In genomic region chr11:114284820-114285666, GRCm38 (mm10) we compare ENCODE assay signal across 15 mouse cellular contexts.
DNase-seq lines count a peak whose midpoint lies in the region; ATAC-seq lines count a peak whose summit lies in the region.
"Had no signal": no experiment of that assay in that cellular context is flagged by ENCODE, and none has a peak within 500 bp of the region (broad histone marks: within the 10 kb centered on the region; RNA-seq: fewer than 3 reads in every experiment).

No protein-coding gene starts in this region.

- no peak overlapping the region for H3K4me3 ChIP-seq in forebrain, embryonic 13.5 days
- no peak overlapping the region for H3K4me3 ChIP-seq in forebrain, embryonic 11.5 days (ENCODE audit: low read depth, low read length)
- no peak overlapping the region for H3K4me3 ChIP-seq in hindbrain, embryonic 12.5 days
- no peak overlapping the region for H3K4me3 ChIP-seq in intestine, embryonic 15.5 days (replicated peaks)

- H3K27ac ChIP-seq in forebrain, embryonic 13.5 days, result peak overlapping the region; percentile 57
- H3K27ac ChIP-seq in forebrain, embryonic 11.5 days (ENCODE audit: low read depth, low read length), result no peak overlapping the region
- peak overlapping the region; percentile 31 for H3K27ac ChIP-seq in hindbrain, embryonic 12.5 days
- H3K27ac ChIP-seq in intestine, embryonic 15.5 days, result no peak overlapping the region

- no peaks in the 10 kb centered on the region for H3K36me3 ChIP-seq in forebrain, embryonic 13.5 days (ENCODE audit: poor library complexity, severe bottlenecking)
- H3K36me3 ChIP-seq in forebrain, embryonic 11.5 days (ENCODE audit: control insufficient read depth, insufficient read depth, low read length), result no peaks in the 10 kb centered on the region
- H3K36me3 ChIP-seq in hindbrain, embryonic 12.5 days, result no peaks in the 10 kb centered on the region
- H3K36me3 ChIP-seq in intestine, embryonic 15.5 days, result no peaks in the 10 kb centered on the region
- H3K36me3 ChIP-seq: G1E had no signal

- no peak overlapping the region for H3K9ac ChIP-seq in forebrain, embryonic 13.5 days
- no peak overlapping the region for H3K9ac ChIP-seq in forebrain, embryonic 11.5 days (ENCODE audit: low read length)
- H3K9ac ChIP-seq in hindbrain, embryonic 12.5 days, result no peak overlapping the region
- no peak overlapping the region for H3K9ac ChIP-seq in intestine, embryonic 15.5 days

- no peak for DNase-seq in forebrain, embryonic 11.5 days (ENCODE audit: low spot score)
- peak; percentile 56 to 74 for DNase-seq in layer of hippocampus, postnatal 14 days (ENCODE audit: low spot score in 2 of 2)
- peak; percentile 58 to 62 for DNase-seq in right cerebral cortex, postnatal 10 days (ENCODE audit: low spot score in 2 of 2)
- DNase-seq in ovary, postnatal 36 days (ENCODE audit: low spot score), result no peak
- no peak for DNase-seq in kidney, adult 8-10 months
- DNase-seq: embryo, embryonic 11 days; heart, adult 18-20 months; heart, postnatal 36 days; kidney, postnatal 25 days; liver; lung, postnatal 14 days had no signal

- 79% methylated on average over 20 of the region's 20 CpGs for WGBS in forebrain, embryonic 13.5 days
- WGBS in forebrain, embryonic 11.5 days, result 88% methylated on average over 20 of the region's 20 CpGs
- 68% methylated on average over 20 of the region's 20 CpGs for whole genome bisulfite sequencing in hindbrain, embryonic 12.5 days
- WGBS in intestine, embryonic 15.5 days, result 80% methylated on average over 20 of the region's 20 CpGs

- ATAC-seq in forebrain, embryonic 13.5 days, result peak; percentile 72; the same call in 1 of the 2 replicates
- no peak for ATAC-seq in forebrain, embryonic 11.5 days (replicated peaks; ENCODE audit: low FRiP score)
- ATAC-seq in hindbrain, embryonic 12.5 days (ENCODE audit: low FRiP score), result peak; percentile 50; the same call in 1 of the 2 replicates
- ATAC-seq in intestine, embryonic 15.5 days, result no peak

- H3K9me3 ChIP-seq in forebrain, embryonic 13.5 days (replicated peaks), result no peaks in the 10 kb centered on the region
- no peaks in the 10 kb centered on the region for H3K9me3 ChIP-seq in forebrain, embryonic 11.5 days (ENCODE audit: control insufficient read depth, low read length)
- H3K9me3 ChIP-seq in hindbrain, embryonic 12.5 days (replicated peaks), result no peaks in the 10 kb centered on the region
- no peaks in the 10 kb centered on the region for H3K9me3 ChIP-seq in intestine, embryonic 15.5 days

- no peaks in the 10 kb centered on the region for H3K27me3 ChIP-seq in forebrain, embryonic 13.5 days
- H3K27me3 ChIP-seq in forebrain, embryonic 11.5 days (ENCODE audit: control insufficient read depth, insufficient read depth, low read length), result no peaks in the 10 kb centered on the region
- H3K27me3 ChIP-seq in hindbrain, embryonic 12.5 days, result no peaks in the 10 kb centered on the region
- no peaks in the 10 kb centered on the region for H3K27me3 ChIP-seq in intestine, embryonic 15.5 days (replicated peaks)

- H3K4me1 ChIP-seq in forebrain, embryonic 13.5 days, result peaks cover 17% of the 10 kb centered on the region; the same call in 1 of the 2 replicates
- no peaks in the 10 kb centered on the region for H3K4me1 ChIP-seq in forebrain, embryonic 11.5 days (replicated peaks; ENCODE audit: control insufficient read depth, insufficient read depth, low read length)
- peaks cover 17% of the 10 kb centered on the region for H3K4me1 ChIP-seq in hindbrain, embryonic 12.5 days
- H3K4me1 ChIP-seq in intestine, embryonic 15.5 days (replicated peaks), result no peaks in the 10 kb centered on the region

- no peak overlapping the region; the same call in 1 of the 2 replicates for H3K4me2 ChIP-seq in forebrain, embryonic 13.5 days
- H3K4me2 ChIP-seq in forebrain, embryonic 11.5 days (ENCODE audit: low read depth, low read length, severe bottlenecking), result no peak overlapping the region
- H3K4me2 ChIP-seq in hindbrain, embryonic 12.5 days (replicated peaks), result no peak overlapping the region
- H3K4me2 ChIP-seq in intestine, embryonic 15.5 days (replicated peaks), result no peak overlapping the region

Comparison
In these comparisons a context has a peak if more than half of its experiments do, and no peak if none do; other contexts are left out.
1. ATAC-seq: peak in forebrain, embryonic 13.5 days (single experiment) and hindbrain, embryonic 12.5 days (single experiment); none in forebrain, embryonic 11.5 days (single experiment) and intestine, embryonic 15.5 days (single experiment).
2. H3K27ac ChIP-seq: peak in forebrain, embryonic 13.5 days (single experiment) and hindbrain, embryonic 12.5 days (single experiment); none in forebrain, embryonic 11.5 days (single experiment) and intestine, embryonic 15.5 days (single experiment).
3. DNase-seq: peak in layer of hippocampus, postnatal 14 days (2 of 2) and right cerebral cortex, postnatal 10 days (2 of 2); none in forebrain, embryonic 11.5 days (single experiment), ovary, postnatal 36 days (single experiment) and kidney, adult 8-10 months (0 of 2).